Mouse (Mus musculus) midbrain, embryonic 16.5 days (tissue): ENCODE data around the gene Mphosph9. TPM values are rescaled to one million over a fixed set of nuclear protein-coding genes. Genes with fewer than 3 reads are reported as not detected.

Experiments used
- ATAC-seq: fragments of 200-750 bp; cut with Nextera tagmentation; 2 replicates; pipeline ENCODE4 v1.8.0; 2017; ENCODE audit warnings: moderate TSS enrichment
- H3K27ac ChIP-seq: fragments of 300-500 bp; sonication (generic); 2 replicates; pipeline ENCODE4 v1.5.1; 2014; ENCODE audit warnings: mild to moderate bottlenecking, low read length, mixed read lengths
- H3K27me3 ChIP-seq: fragments of 300-500 bp; sonication (generic); 2 replicates; pipeline ENCODE4 v1.6.1; 2014; ENCODE audit warnings: low read depth, low read length, mixed read lengths; ENCODE audit not compliant: control insufficient read depth, insufficient read depth
- H3K36me3 ChIP-seq: fragments of 300-500 bp; sonication (generic); 2 replicates; pipeline ENCODE4 v1.6.1; 2014; ENCODE audit warnings: mild to moderate bottlenecking, low read length, moderate library complexity, mixed read lengths; ENCODE audit not compliant: control insufficient read depth, insufficient read depth
- H3K4me1 ChIP-seq: fragments of 300-500 bp; sonication (generic); 2 replicates; pipeline ENCODE4 v1.6.1; 2014; ENCODE audit warnings: mild to moderate bottlenecking, low read length, mixed read lengths; ENCODE audit not compliant: control insufficient read depth, insufficient read depth
- H3K4me2 ChIP-seq: fragments of 300-500 bp; sonication (generic); 2 replicates; pipeline ENCODE4 v1.6.1; 2014; ENCODE audit warnings: mild to moderate bottlenecking, low read length, mixed read lengths
- H3K4me3 ChIP-seq: fragments of 300-500 bp; sonication (generic); 2 replicates; pipeline ENCODE4 v1.5.1; 2014; ENCODE audit warnings: low read depth, mild to moderate bottlenecking, low read length, moderate library complexity, mixed read lengths
- H3K9ac ChIP-seq: fragments of 300-500 bp; sonication (generic); 2 replicates; pipeline ENCODE4 v1.6.1; 2014; ENCODE audit warnings: low read depth, low read length, mixed read lengths
- H3K9me3 ChIP-seq: fragments of 300-500 bp; sonication (generic); replicated peaks from 2 replicates; pipeline ENCODE4 v1.6.1; 2014; ENCODE audit warnings: mild to moderate bottlenecking, low read length, mixed read lengths; ENCODE audit not compliant: control insufficient read depth, poor library complexity, severe bottlenecking
- WGBS: fragments of 180-500 bp; shearing (Covaris S2); extraction: QIAGEN DNeasy Blood & Tissue Kit; methylation state at CpG from one replicate; pipeline ENCODE4 v1.1.7; 2014; 5-methylcytosine and 5-hydroxymethylcytosine counted together
- polyA plus RNA-seq: library from polyadenylated mRNA; unstranded; fragments of >200 nt; fragmentation: Nextera tagmentation; extraction: Ambion mirVana; gene quantifications from 2 replicates; pipeline ENCODE4 v1.2.1, GENCODE M21; 2015

Mphosph9 gene
- polyA plus RNA-seq, 1 experiment from 2014 or later: 9.3 TPM

- 0 out of 2 replicates have a peak overlapping the region, but pooled peaks have one; percentile 34 for H3K4me2 ChIP-seq
- peak overlapping the region; percentile 12; the same call in 1 of the 2 replicates for H3K27ac ChIP-seq
- WGBS: 30% methylated on average over 10 of the region's 10 CpGs
- peaks cover 14% of the 10 kb centered on the region for H3K4me1 ChIP-seq
- H3K27me3 ChIP-seq: no peaks in the 10 kb centered on the region
- no peaks in the 10 kb centered on the region for H3K9me3 ChIP-seq
- H3K36me3 ChIP-seq: no peaks in the 10 kb centered on the region
- H3K9ac ChIP-seq: no peak overlapping the region
- peak; percentile 42; the same call in 1 of the 2 replicates for ATAC-seq
- H3K4me3 ChIP-seq: no peak overlapping the region
Measured at GRCm38 (mm10) chr5:124241686-124242444, 85.9 kb downstream of the Mphosph9 start.

DNA sequence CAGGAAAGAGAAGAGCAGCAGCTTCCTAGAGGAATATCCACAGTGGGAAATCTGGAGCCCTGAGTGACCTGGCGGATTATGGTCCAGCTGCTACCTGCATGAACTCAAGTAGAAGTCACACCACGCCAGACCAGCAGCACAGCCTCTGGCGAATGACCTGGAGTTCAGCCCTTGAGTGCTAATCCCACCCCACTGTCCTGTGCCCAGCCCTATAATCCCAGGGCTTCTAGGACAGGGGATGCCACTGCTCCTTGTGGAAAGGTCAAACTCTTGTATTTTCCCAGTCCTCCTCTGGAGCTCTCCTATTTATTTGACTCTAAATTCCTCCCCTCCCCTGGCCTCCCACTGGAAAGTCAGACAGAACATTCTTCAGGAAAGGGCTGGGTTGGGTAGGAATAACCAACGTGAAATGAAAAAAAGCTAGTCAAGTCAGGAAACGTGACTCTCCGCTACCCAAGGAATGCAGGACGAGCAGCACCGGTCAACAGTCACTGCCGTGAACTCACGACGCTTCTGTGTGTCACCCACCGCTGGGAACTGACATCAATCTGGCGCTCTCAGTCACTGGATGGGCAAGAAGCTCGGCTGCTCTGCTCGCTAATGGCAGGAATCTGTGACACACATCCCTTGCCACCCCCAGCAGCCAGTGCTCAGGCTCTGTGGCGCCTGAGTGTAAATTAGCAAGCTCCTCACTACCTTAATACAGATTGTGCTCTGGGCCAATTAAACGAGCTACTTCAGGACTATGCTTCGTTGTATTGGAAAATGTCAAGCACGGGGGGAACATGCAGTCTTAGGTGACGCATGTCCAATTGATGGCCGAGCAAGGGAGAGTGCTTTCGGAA is 86.7 kb downstream of the Mphosph9 start:
- Histone ChIP-seq H3K4me1 (peaks cover 14% of the 10 kb centered on the region), H3K9me3 (no peaks in the 10 kb centered on the region), H3K27me3 (no peaks in the 10 kb centered on the region), H3K4me3 (no peak overlapping the region), H3K4me2 (peak overlapping the region; percentile 34; the same call in 1 of the 2 replicates), H3K27ac (peak overlapping the region; percentile 12; the same call in 1 of the 2 replicates), H3K9ac (peak overlapping the region; percentile 20; the same call in 1 of the 2 replicates), H3K36me3 (no peaks in the 10 kb centered on the region)
- 0 out of 2 replicates have a peak, but pooled peaks have one; percentile 32 for ATAC-seq
- WGBS: 25% methylated on average over 22 of the region's 22 CpGs

DNA sequence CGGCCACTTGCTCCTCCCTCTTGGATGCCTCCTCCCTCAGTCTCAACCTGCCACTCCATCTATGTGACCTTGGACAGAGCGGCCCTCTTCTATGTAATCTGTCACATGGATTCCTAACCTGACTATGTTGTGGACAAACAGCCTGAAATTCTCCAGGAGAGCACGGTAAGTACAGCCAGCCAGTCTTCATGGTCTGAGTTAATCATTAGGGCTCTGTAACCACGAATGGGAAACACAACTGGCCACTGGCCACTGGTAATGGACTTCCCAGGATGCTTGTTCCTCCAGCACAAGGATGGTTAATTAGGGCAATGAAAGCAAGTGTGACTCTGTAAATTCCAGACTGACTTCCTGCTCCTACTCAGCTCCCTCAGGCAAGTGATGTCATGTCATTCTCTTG is 91.6 kb downstream of the Mphosph9 start:
- Histone ChIP-seq H3K4me3 (no peak overlapping the region), H3K9ac (no peak overlapping the region), H3K4me2 (no peak overlapping the region), H3K27me3 (no peaks in the 10 kb centered on the region), H3K27ac (no peak overlapping the region), H3K9me3 (no peaks in the 10 kb centered on the region), H3K4me1 (peaks cover 13% of the 10 kb centered on the region), H3K36me3 (no peaks in the 10 kb centered on the region)
- no peak for ATAC-seq
- 87% methylated on average over 4 of the region's 4 CpGs for WGBS

DNA sequence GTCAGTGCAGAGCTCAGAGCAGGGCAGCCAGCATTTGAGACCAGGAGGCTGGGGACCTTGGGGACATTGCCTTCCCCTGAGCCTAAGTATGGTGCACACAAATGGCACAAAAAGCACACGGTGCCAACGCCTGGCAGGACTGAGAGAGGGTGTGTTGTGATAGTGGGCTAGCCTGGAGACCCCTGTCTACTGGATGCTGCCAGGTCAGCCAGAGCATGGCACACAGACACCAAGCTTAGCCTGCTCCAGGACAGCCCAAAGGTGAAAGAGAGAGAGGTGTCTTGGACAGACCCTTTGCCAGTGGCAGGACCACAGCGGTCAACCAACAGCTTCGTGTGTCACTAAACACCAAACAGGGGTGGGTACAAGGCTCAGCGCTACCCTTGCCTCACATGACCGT is 93.0 kb downstream of the Mphosph9 start:
- no peak for ATAC-seq
- Histone ChIP-seq H3K4me3 (no peak overlapping the region), H3K36me3 (no peaks in the 10 kb centered on the region), H3K4me1 (peaks cover 7% of the 10 kb centered on the region; the same call in 1 of the 2 replicates), H3K27me3 (no peaks in the 10 kb centered on the region), H3K27ac (no peak overlapping the region), H3K9me3 (no peaks in the 10 kb centered on the region), H3K9ac (no peak overlapping the region), H3K4me2 (no peak overlapping the region)
- 97% methylated on average over 6 of the region's 6 CpGs for WGBS

DNA sequence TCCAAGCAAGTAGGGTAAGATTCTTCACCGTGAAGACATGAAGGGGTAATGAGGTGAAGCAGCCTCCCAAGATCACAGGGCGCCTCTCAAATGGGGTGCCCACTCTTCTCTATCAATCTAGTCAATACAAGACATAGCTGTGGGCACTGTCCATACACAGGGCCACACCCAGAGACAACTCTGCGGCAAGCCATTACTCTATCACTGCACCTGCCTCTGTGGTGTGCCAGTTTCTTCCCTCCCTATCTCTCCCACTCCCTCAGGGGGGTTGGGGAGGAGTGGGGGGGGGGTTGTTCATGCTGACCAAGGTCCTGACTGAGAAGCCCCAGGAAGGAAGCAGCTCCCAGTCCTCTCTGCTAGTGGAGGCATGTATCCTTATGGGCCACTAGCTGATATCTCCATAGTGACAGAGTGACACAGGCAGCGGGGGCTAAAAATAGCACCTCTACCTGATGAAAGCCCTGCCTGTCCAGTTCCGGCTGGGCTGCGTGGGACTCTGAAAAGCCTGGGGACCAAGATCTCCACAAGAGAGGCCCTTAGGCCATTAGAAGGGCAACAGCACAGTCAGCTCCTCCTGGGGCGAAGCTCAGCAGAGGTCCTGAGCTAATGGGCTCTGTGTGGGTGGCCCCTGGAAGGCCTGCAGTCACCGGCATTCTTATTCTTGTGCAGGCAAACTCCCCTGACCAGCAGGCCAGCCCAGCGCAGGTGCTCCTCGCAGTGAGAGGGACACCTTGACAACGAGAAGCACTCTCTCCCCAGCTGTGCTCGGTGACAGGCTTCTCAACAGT is 93.7 kb downstream of the Mphosph9 start:
- no peak overlapping the region for H3K4me3 ChIP-seq
- 61% methylated on average over 12 of the region's 12 CpGs for WGBS
- no peak for ATAC-seq

DNA sequence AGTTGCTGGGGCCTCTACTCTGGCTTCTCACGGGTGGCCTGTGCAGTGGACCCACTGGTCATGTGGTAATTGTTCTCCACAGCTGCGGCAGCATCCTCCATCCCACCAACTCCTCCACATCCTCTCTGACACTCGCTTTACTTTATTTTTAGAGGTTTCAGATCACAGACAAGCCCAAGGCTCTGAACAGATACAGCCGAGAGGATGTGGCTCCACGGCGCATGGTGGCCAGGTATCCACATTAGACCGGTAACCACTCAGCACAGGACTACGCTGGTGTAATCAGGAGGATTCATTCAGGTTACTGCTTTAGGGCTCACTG is 94.7 kb downstream of the Mphosph9 start:
- Histone ChIP-seq H3K9ac (no peak overlapping the region), H3K27ac (no peak overlapping the region), H3K4me2 (no peak overlapping the region), H3K27me3 (no peaks in the 10 kb centered on the region), H3K4me1 (peaks cover 7% of the 10 kb centered on the region; the same call in 1 of the 2 replicates), H3K4me3 (no peak overlapping the region), H3K9me3 (no peaks in the 10 kb centered on the region), H3K36me3 (no peaks in the 10 kb centered on the region)
- WGBS: 90% methylated on average over 8 of the region's 8 CpGs
- no peak for ATAC-seq

More for the DNA sequence above, 93.7 kb downstream of the Mphosph9 start:
- H3K9me3 ChIP-seq: no peaks in the 10 kb centered on the region
- H3K4me2 ChIP-seq: no peak overlapping the region
- no peaks in the 10 kb centered on the region for H3K36me3 ChIP-seq
- no peaks in the 10 kb centered on the region for H3K27me3 ChIP-seq
- H3K9ac ChIP-seq: no peak overlapping the region
- H3K27ac ChIP-seq: no peak overlapping the region
- H3K4me1 ChIP-seq: peaks cover 7% of the 10 kb centered on the region; the same call in 1 of the 2 replicates

- H3K4me3 ChIP-seq: no peak overlapping the region
- no peak overlapping the region for H3K9ac ChIP-seq
- H3K27me3 ChIP-seq: no peaks in the 10 kb centered on the region
- H3K4me2 ChIP-seq: no peak overlapping the region
- H3K36me3 ChIP-seq: no peaks in the 10 kb centered on the region
- peaks cover 7% of the 10 kb centered on the region; the same call in 1 of the 2 replicates for H3K4me1 ChIP-seq
- H3K27ac ChIP-seq: no peak overlapping the region
- WGBS: 69% methylated on average over 18 of the region's 18 CpGs
- no peak for ATAC-seq
- no peaks in the 10 kb centered on the region for H3K9me3 ChIP-seq
Measured at GRCm38 (mm10) chr5:124232360-124233143, 95.2 kb downstream of the Mphosph9 start.

- WGBS: 77% methylated on average over 9 of the region's 9 CpGs
- no peak for ATAC-seq
- H3K4me2 ChIP-seq: no peak overlapping the region
- no peaks in the 10 kb centered on the region for H3K9me3 ChIP-seq
- H3K36me3 ChIP-seq: no peaks in the 10 kb centered on the region
- peaks cover 7% of the 10 kb centered on the region for H3K4me1 ChIP-seq
- no peak overlapping the region for H3K27ac ChIP-seq
- no peak overlapping the region for H3K9ac ChIP-seq
- no peak overlapping the region for H3K4me3 ChIP-seq
- no peaks in the 10 kb centered on the region for H3K27me3 ChIP-seq
Measured at GRCm38 (mm10) chr5:124230461-124230860, 97.3 kb downstream of the Mphosph9 start.
